Mouse (Mus musculus) liver (tissue): ENCODE measurements around the gene Ino80b.

Source experiments
- DNase-seq: peaks from one replicate; pipeline ENCODE4 v3.0.0-alpha.2; 2020; ENCODE audit warnings: mixed read lengths

The Ino80b gene

DNA sequence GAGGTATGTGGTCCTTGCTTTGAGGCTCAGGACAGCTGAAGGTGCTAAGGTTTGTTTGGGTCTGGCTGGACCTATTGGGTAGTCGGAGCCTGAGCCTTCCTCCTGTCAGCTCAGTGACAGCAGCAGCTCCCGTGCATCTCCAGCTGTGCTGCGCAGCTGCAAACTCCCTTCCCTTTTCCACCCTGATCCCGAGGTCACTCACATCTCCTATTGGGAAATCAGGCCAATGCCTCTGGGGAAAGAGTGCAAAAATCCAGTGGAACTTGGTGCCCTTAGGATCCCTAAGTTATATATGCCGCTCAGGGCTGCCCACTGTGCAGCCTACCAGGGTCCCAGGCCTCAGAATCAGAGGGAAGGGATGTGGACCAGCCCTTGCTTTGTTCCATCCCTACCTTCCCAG is 41.7 kb downstream of the Ino80b start:
- no peak for DNase-seq

DNA sequence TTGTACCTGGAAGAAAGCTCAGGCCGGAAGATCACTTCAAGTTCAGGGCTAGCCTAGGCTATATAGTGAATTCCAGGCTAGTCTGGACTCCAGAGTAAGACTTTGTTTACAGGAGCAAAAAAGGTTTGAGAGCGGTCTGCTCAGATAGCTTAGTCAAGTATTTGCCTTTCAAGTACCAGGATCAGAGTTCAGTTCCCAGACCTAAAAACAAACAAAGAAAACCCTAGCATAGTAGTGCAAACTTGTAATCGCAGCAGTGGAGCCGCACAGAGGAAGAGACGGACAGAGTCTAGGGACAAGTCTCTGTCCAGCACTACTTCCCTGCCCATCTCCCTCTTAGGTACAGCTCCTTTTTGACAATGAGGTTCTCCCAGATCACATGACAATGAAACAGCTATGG is 45.0 kb downstream of the Ino80b start:
- DNase-seq, result no peak

DNA sequence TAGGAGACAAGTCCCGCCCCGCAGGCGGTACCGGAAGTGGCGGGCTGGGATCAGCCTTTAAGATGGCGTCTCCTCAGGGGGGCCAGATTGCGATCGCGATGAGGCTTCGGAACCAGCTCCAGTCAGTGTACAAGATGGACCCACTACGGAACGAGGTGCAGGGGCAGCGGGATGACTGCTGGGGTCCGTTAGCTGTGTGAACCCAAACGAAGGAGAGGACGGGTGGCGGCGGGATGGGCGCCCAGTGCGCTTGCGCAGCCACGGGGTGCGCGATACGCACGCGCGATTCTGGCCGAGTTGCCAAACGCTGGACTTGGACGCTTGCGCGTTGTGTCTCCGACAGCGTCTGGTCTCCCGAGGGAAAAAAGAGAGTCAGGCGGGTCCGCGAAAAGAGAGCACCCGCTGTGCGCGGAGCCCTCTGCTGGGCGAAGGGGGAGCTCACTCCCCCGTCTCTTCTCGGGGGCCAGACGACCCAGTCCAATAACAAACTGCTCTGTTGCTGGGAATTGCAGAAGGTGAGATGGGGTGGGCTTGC is 46.8 kb downstream of the Ino80b start:
- DNase-seq, result peak; percentile 99

DNA sequence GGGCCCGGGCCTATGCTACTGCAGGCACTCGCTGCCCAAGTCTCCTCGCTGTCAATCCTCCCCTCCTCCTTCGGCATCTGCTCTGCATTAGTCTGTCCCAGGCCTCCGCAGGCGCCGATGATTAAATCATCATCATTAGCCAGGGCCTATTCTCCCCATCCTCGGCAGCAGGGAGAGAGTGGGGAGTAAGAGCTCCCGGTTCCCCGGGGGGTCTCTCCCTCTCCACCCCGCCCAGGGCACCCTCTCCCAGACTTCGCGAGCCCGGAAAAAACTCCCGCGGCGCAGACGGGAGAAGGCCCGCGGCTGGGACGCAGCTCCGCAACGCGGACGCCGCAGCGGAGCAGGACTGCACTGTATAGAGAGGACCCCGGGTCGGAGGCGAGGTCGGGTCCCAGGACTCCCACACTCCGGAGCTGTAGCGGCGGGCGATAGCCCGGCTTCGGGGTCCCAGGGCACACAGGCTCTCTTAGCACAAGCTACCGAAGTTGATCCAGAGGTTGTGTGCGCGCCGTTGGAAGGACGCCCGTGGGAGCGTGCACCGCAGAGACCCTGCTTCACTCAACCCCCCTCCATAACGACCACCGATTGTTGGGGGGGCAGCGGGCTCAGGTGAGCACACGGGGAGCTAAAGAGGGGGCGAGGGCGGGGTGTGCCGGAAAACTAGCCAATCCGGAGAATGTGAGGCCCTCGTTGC is 47.5 kb downstream of the Ino80b start, which contains the start of gene Pcgf1:
TSS of gene Pcgf1 (plus strand) at position 240 of the 694 bp plus-strand sequence.
- peak; percentile 32 for DNase-seq

DNA sequence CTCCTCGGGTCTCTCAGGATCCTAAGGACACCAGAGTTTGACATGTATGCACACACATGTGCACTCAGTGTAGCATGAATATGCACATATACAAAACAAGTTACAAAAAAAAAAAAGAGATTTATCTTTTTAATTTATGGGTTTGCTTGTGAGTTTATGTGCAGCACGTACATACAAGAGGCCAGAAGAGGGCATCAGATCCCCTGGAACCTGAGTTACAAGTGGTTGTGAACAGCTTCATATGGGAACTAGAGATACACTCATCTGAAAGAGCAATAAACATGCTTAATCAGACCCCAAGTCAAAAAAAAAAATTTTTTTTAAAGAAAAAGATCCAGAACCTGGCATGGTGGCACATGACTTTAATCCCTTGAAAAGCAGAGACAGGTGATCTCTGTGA is 50.3 kb downstream of the Ino80b start:
- DNase-seq, result no peak
